Mouse (Mus musculus) midbrain, embryonic 16.5 days (tissue): ENCODE results near the gene Hhat. TPM values are rescaled to one million over a fixed set of nuclear protein-coding genes. Genes with fewer than 3 reads are reported as not detected.

ENCODE experiments used
- ATAC-seq: fragments of 200-750 bp; cut with Nextera tagmentation; 2 replicates; pipeline ENCODE4 v1.8.0; 2017; ENCODE audit warnings: moderate TSS enrichment
- H3K27ac ChIP-seq: fragments of 300-500 bp; sonication (generic); 2 replicates; pipeline ENCODE4 v1.5.1; 2014; ENCODE audit warnings: mild to moderate bottlenecking, low read length, mixed read lengths
- H3K27me3 ChIP-seq: fragments of 300-500 bp; sonication (generic); 2 replicates; pipeline ENCODE4 v1.6.1; 2014; ENCODE audit warnings: low read depth, low read length, mixed read lengths; ENCODE audit not compliant: control insufficient read depth, insufficient read depth
- H3K36me3 ChIP-seq: fragments of 300-500 bp; sonication (generic); 2 replicates; pipeline ENCODE4 v1.6.1; 2014; ENCODE audit warnings: mild to moderate bottlenecking, low read length, moderate library complexity, mixed read lengths; ENCODE audit not compliant: control insufficient read depth, insufficient read depth
- H3K4me1 ChIP-seq: fragments of 300-500 bp; sonication (generic); 2 replicates; pipeline ENCODE4 v1.6.1; 2014; ENCODE audit warnings: mild to moderate bottlenecking, low read length, mixed read lengths; ENCODE audit not compliant: control insufficient read depth, insufficient read depth
- H3K4me2 ChIP-seq: fragments of 300-500 bp; sonication (generic); 2 replicates; pipeline ENCODE4 v1.6.1; 2014; ENCODE audit warnings: mild to moderate bottlenecking, low read length, mixed read lengths
- H3K4me3 ChIP-seq: fragments of 300-500 bp; sonication (generic); 2 replicates; pipeline ENCODE4 v1.5.1; 2014; ENCODE audit warnings: low read depth, mild to moderate bottlenecking, low read length, moderate library complexity, mixed read lengths
- H3K9ac ChIP-seq: fragments of 300-500 bp; sonication (generic); 2 replicates; pipeline ENCODE4 v1.6.1; 2014; ENCODE audit warnings: low read depth, low read length, mixed read lengths
- H3K9me3 ChIP-seq: fragments of 300-500 bp; sonication (generic); replicated peaks from 2 replicates; pipeline ENCODE4 v1.6.1; 2014; ENCODE audit warnings: mild to moderate bottlenecking, low read length, mixed read lengths; ENCODE audit not compliant: control insufficient read depth, poor library complexity, severe bottlenecking
- WGBS: fragments of 180-500 bp; shearing (Covaris S2); extraction: QIAGEN DNeasy Blood & Tissue Kit; methylation state at CpG from one replicate; pipeline ENCODE4 v1.1.7; 2014; 5-methylcytosine and 5-hydroxymethylcytosine counted together
- polyA plus RNA-seq: library from polyadenylated mRNA; unstranded; fragments of >200 nt; fragmentation: Nextera tagmentation; extraction: Ambion mirVana; gene quantifications from 2 replicates; pipeline ENCODE4 v1.2.1, GENCODE M21; 2015

The Hhat gene
- polyA plus RNA-seq, 1 experiment from 2014 or later = 3.4 TPM

GRCm38 (mm10) chr1:192650023-192650422, 121.0 kb downstream of the Hhat start:
- Histone ChIP-seq H3K4me2 (no peak overlapping the region), H3K9ac (no peak overlapping the region), H3K4me1 (peaks cover 10% of the 10 kb centered on the region), H3K9me3 (no peaks in the 10 kb centered on the region), H3K4me3 (no peak overlapping the region), H3K27ac (no peak overlapping the region), H3K36me3 (no peaks in the 10 kb centered on the region), H3K27me3 (no peaks in the 10 kb centered on the region)
- 82% methylated on average over 4 of the region's 4 CpGs for WGBS
- no peak for ATAC-seq

GRCm38 (mm10) chr1:192649233-192649632, 121.8 kb downstream of the Hhat start:
- H3K36me3 ChIP-seq = no peaks in the 10 kb centered on the region
- no peaks in the 10 kb centered on the region for H3K27me3 ChIP-seq
- no peak overlapping the region for H3K4me3 ChIP-seq
- no peak overlapping the region for H3K27ac ChIP-seq
- H3K9me3 ChIP-seq = no peaks in the 10 kb centered on the region
- ATAC-seq = no peak
- H3K4me1 ChIP-seq = peaks cover 10% of the 10 kb centered on the region
- H3K9ac ChIP-seq = no peak overlapping the region
- WGBS = 76% methylated on average over 3 of the region's 3 CpGs
- no peak overlapping the region for H3K4me2 ChIP-seq

GRCm38 (mm10) chr1:192647361-192647760, 123.7 kb downstream of the Hhat start:
- no peaks in the 10 kb centered on the region for H3K27me3 ChIP-seq
- H3K4me2 ChIP-seq = no peak overlapping the region
- H3K9me3 ChIP-seq = no peaks in the 10 kb centered on the region
- H3K27ac ChIP-seq = no peak overlapping the region
- peaks cover 10% of the 10 kb centered on the region for H3K4me1 ChIP-seq
- H3K9ac ChIP-seq = no peak overlapping the region
- no peaks in the 10 kb centered on the region for H3K36me3 ChIP-seq
- H3K4me3 ChIP-seq = no peak overlapping the region
- ATAC-seq = no peak
- WGBS = 73% methylated on average over 2 of the region's 2 CpGs

- no peak overlapping the region for H3K4me3 ChIP-seq
Observed at GRCm38 (mm10) chr1:192642126-192642525, 128.9 kb downstream of the Hhat start.

GRCm38 (mm10) chr1:192639175-192639574, 131.8 kb downstream of the Hhat start:
- H3K36me3 ChIP-seq = no peaks in the 10 kb centered on the region
- H3K9ac ChIP-seq = no peak overlapping the region
- 69% methylated on average over 3 of the region's 3 CpGs for WGBS
- no peaks in the 10 kb centered on the region for H3K27me3 ChIP-seq
- no peak overlapping the region for H3K27ac ChIP-seq
- no peak overlapping the region for H3K4me3 ChIP-seq
- H3K4me1 ChIP-seq = peaks cover 3% of the 10 kb centered on the region; the same call in 1 of the 2 replicates
- H3K9me3 ChIP-seq = no peaks in the 10 kb centered on the region
- no peak for ATAC-seq
- no peak overlapping the region for H3K4me2 ChIP-seq

More at GRCm38 (mm10) chr1:192642126-192642525, 128.9 kb downstream of the Hhat start:
- no peak overlapping the region for H3K9ac ChIP-seq
- no peaks in the 10 kb centered on the region for H3K36me3 ChIP-seq
- WGBS = 77% methylated on average over 2 of the region's 2 CpGs
- no peaks in the 10 kb centered on the region for H3K9me3 ChIP-seq
- H3K4me1 ChIP-seq = peaks cover 3% of the 10 kb centered on the region; the same call in 1 of the 2 replicates
- ATAC-seq = no peak
- no peak overlapping the region for H3K4me2 ChIP-seq
- H3K27ac ChIP-seq = no peak overlapping the region
- H3K27me3 ChIP-seq = no peaks in the 10 kb centered on the region

- Histone ChIP-seq H3K4me1 (no peaks in the 10 kb centered on the region), H3K36me3 (no peaks in the 10 kb centered on the region), H3K27me3 (no peaks in the 10 kb centered on the region), H3K27ac (no peak overlapping the region), H3K9ac (no peak overlapping the region), H3K9me3 (no peaks in the 10 kb centered on the region; the same call in 1 of the 2 replicates), H3K4me2 (no peak overlapping the region), H3K4me3 (no peak overlapping the region)
- ATAC-seq = no peak
- WGBS = 93% methylated on average over 2 of the region's 2 CpGs
Observed at GRCm38 (mm10) chr1:192621843-192622242, 149.2 kb downstream of the Hhat start.

- no peaks in the 10 kb centered on the region; the same call in 1 of the 2 replicates for H3K4me1 ChIP-seq
- H3K4me3 ChIP-seq = no peak overlapping the region
- no peaks in the 10 kb centered on the region for H3K36me3 ChIP-seq
- no peaks in the 10 kb centered on the region for H3K27me3 ChIP-seq
- no peak overlapping the region for H3K4me2 ChIP-seq
- no peak for ATAC-seq
- H3K9me3 ChIP-seq = no peaks in the 10 kb centered on the region
- no peak overlapping the region for H3K27ac ChIP-seq
- 33% methylated on average over 6 of the region's 6 CpGs for WGBS
- H3K9ac ChIP-seq = no peak overlapping the region
Observed at GRCm38 (mm10) chr1:192613271-192613670, 157.8 kb downstream of the Hhat start.

GRCm38 (mm10) chr1:192611996-192612739, 158.9 kb downstream of the Hhat start:
- no peak overlapping the region for H3K27ac ChIP-seq
- no peak overlapping the region for H3K9ac ChIP-seq
- no peak overlapping the region for H3K4me3 ChIP-seq
- WGBS = 89% methylated on average over 11 of the region's 11 CpGs
- no peaks in the 10 kb centered on the region for H3K27me3 ChIP-seq
- no peaks in the 10 kb centered on the region for H3K9me3 ChIP-seq
- no peaks in the 10 kb centered on the region for H3K36me3 ChIP-seq
- no peak for ATAC-seq
- no peak overlapping the region for H3K4me2 ChIP-seq
- H3K4me1 ChIP-seq = no peaks in the 10 kb centered on the region; the same call in 1 of the 2 replicates

GRCm38 (mm10) chr1:192606876-192607275, 164.1 kb downstream of the Hhat start:
- WGBS = 88% methylated on average over 8 of the region's 8 CpGs
- H3K4me2 ChIP-seq = no peak overlapping the region
- no peaks in the 10 kb centered on the region for H3K36me3 ChIP-seq
- no peak overlapping the region for H3K4me3 ChIP-seq
- H3K27ac ChIP-seq = no peak overlapping the region
- ATAC-seq = no peak
- no peaks in the 10 kb centered on the region for H3K27me3 ChIP-seq
- H3K9ac ChIP-seq = no peak overlapping the region
- peaks cover 3% of the 10 kb centered on the region; the same call in 1 of the 2 replicates for H3K4me1 ChIP-seq
- no peaks in the 10 kb centered on the region for H3K9me3 ChIP-seq
